Mouse (Mus musculus) ES-Bruce4 (cell line): ENCODE measurements at regions not wholly inside any gene's neighbourhood (a gene's known extent, or its start where the extent isn't known, plus 50 kb on each side); places are given as distances from the start of the nearest gene placed in this dataset.

ENCODE experiments used
- H3K27ac ChIP-seq: 2 replicates; pipeline ENCODE4 v1.5.1; 2012; ENCODE audit warnings: low read length, inconsistent platforms; ENCODE audit not compliant: insufficient read depth
- H3K27me3 ChIP-seq: 2 replicates; pipeline ENCODE4 v1.6.1; 2012; ENCODE audit warnings: mild to moderate bottlenecking, low read length, inconsistent platforms; ENCODE audit not compliant: control insufficient read depth, poor library complexity, insufficient read depth, severe bottlenecking
- H3K36me3 ChIP-seq: 2 replicates; pipeline ENCODE4 v1.6.1; 2012; ENCODE audit warnings: inconsistent platforms, mild to moderate bottlenecking, low read length, moderate library complexity; ENCODE audit not compliant: control insufficient read depth, poor library complexity, insufficient read depth, severe bottlenecking
- H3K4me1 ChIP-seq: one replicate; pipeline ENCODE4 v1.8.1; 2011; ENCODE audit warnings: low read length; ENCODE audit not compliant: control insufficient read depth, insufficient read depth
- H3K4me3 ChIP-seq: 2 replicates; pipeline ENCODE4 v1.5.1; 2011; ENCODE audit warnings: low read depth, mild to moderate bottlenecking, low read length
- H3K9ac ChIP-seq: 2 replicates; pipeline ENCODE4 v1.6.1; 2012; ENCODE audit warnings: low read depth, mild to moderate bottlenecking, inconsistent platforms; ENCODE audit not compliant: poor library complexity, severe bottlenecking
- H3K9me3 ChIP-seq: replicated peaks from 2 replicates; pipeline ENCODE4 v1.6.1; 2012; ENCODE audit warnings: mild to moderate bottlenecking, low read length, inconsistent platforms; ENCODE audit not compliant: control insufficient read depth, poor library complexity, insufficient read depth, severe bottlenecking
- CTCF ChIP-seq: IDR thresholded peaks from one replicate; pipeline ENCODE4 v1.8.1; 2011; ENCODE audit warnings: low read depth, low read length
- EP300 ChIP-seq: IDR thresholded peaks from 2 replicates; pipeline ENCODE4 v1.6.1; 2011; ENCODE audit warnings: low read depth, low read length; ENCODE audit not compliant: insufficient read depth
- POLR2A ChIP-seq: IDR thresholded peaks from one replicate; pipeline ENCODE4 v1.8.1; 2011; ENCODE audit warnings: low read length; ENCODE audit not compliant: insufficient read depth

GRCm38 (mm10) chr13:97418081-97418480 lies 177.2 kb downstream of the Enc1 start:
- Histone ChIP-seq H3K27me3 (no peaks in the 10 kb centered on the region; the same call in 1 of the 2 replicates), H3K36me3 (no peaks in the 10 kb centered on the region), H3K9me3 (no peaks in the 10 kb centered on the region), H3K9ac (no peak overlapping the region), H3K4me3 (no peak overlapping the region), H3K4me1 (no peaks in the 10 kb centered on the region), H3K27ac (no peak overlapping the region)
- TF ChIP-seq CTCF (no peak), POLR2A (no peak), EP300 (no peak)

- Histone ChIP-seq H3K4me1 (no peaks in the 10 kb centered on the region), H3K27ac (no peak overlapping the region), H3K9me3 (no peaks in the 10 kb centered on the region), H3K27me3 (no peaks in the 10 kb centered on the region; the same call in 1 of the 2 replicates), H3K9ac (no peak overlapping the region), H3K36me3 (no peaks in the 10 kb centered on the region), H3K4me3 (no peak overlapping the region)
- TF ChIP-seq CTCF: no peak
- no peak for TF ChIP-seq EP300
- TF ChIP-seq POLR2A: no peak
Observed at GRCm38 (mm10) chr13:97415927-97416709, 175.2 kb downstream of the Enc1 start.

DNA sequence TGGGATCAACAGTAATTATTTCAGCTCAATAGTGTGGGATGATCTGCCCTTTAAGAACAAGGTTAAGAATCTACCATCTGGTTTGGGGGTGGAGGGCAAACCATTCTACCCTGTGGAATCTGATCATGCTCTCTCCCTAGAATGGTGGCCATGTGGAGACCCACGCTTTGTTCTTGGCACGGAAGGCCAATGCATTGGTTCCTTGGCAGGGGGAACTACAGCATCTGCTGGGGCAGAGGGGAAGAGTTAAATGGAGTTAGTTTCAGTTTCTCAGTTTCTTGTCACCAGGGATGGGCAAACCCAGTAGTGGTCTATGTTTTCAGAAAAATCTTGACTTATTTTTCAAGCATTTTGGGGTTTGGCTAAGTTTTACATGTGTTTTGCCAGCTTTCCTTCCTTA lies 174.5 kb downstream of the Enc1 start:
- Histone ChIP-seq H3K9ac (no peak overlapping the region), H3K36me3 (no peaks in the 10 kb centered on the region), H3K27ac (no peak overlapping the region), H3K4me1 (no peaks in the 10 kb centered on the region), H3K4me3 (no peak overlapping the region), H3K27me3 (no peaks in the 10 kb centered on the region; the same call in 1 of the 2 replicates), H3K9me3 (no peaks in the 10 kb centered on the region)
- no peak for TF ChIP-seq POLR2A
- no peak for TF ChIP-seq EP300
- TF ChIP-seq CTCF: no peak

- Histone ChIP-seq H3K9me3 (no peaks in the 10 kb centered on the region), H3K27me3 (no peaks in the 10 kb centered on the region; the same call in 1 of the 2 replicates), H3K36me3 (no peaks in the 10 kb centered on the region), H3K4me1 (no peaks in the 10 kb centered on the region), H3K27ac (no peak overlapping the region), H3K9ac (no peak overlapping the region), H3K4me3 (no peak overlapping the region)
- TF ChIP-seq CTCF (no peak), EP300 (no peak), POLR2A (no peak)
Observed at GRCm38 (mm10) chr13:97412151-97412550, 171.2 kb downstream of the Enc1 start.

GRCm38 (mm10) chr13:97410550-97411201 lies 169.8 kb downstream of the Enc1 start:
- Histone ChIP-seq H3K36me3 (no peaks in the 10 kb centered on the region), H3K27me3 (no peaks in the 10 kb centered on the region; the same call in 1 of the 2 replicates), H3K4me1 (peaks cover 5% of the 10 kb centered on the region), H3K27ac (no peak overlapping the region), H3K9me3 (no peaks in the 10 kb centered on the region), H3K4me3 (no peak overlapping the region), H3K9ac (no peak overlapping the region)
- no peak for TF ChIP-seq POLR2A
- TF ChIP-seq EP300: no peak
- no peak for TF ChIP-seq CTCF

GRCm38 (mm10) chr13:97409891-97410525 lies 169.1 kb downstream of the Enc1 start:
- H3K27me3 ChIP-seq: no peaks in the 10 kb centered on the region
- no peaks in the 10 kb centered on the region for H3K36me3 ChIP-seq
- TF ChIP-seq POLR2A: no peak
- TF ChIP-seq EP300: no peak
- TF ChIP-seq CTCF: no peak
- H3K9me3 ChIP-seq: no peaks in the 10 kb centered on the region
- H3K4me3 ChIP-seq: no peak overlapping the region
- no peak overlapping the region for H3K27ac ChIP-seq
- peaks cover 5% of the 10 kb centered on the region for H3K4me1 ChIP-seq
- no peak overlapping the region for H3K9ac ChIP-seq
